Mouse (Mus musculus): ENCODE measurements around the gene Bbox1. TPM values are rescaled to one million over a fixed set of nuclear protein-coding genes. Genes with fewer than 3 reads are reported as not detected.
A peak's percentile ranks its signal among the peaks of the same experiment; 100 is the strongest.

Bbox1 gene
- 1.4 TPM in 1 of 2 replicates, not detected in the other for total RNA-seq (2021)
- long read RNA-seq, full-length matches to known transcripts = 47 of 65 reads
- long read RNA-seq, partial matches to known transcripts = 2 of 65 reads
- long read RNA-seq, other reads (novel, unspliced or antisense) = 16 of 65 reads

DNA sequence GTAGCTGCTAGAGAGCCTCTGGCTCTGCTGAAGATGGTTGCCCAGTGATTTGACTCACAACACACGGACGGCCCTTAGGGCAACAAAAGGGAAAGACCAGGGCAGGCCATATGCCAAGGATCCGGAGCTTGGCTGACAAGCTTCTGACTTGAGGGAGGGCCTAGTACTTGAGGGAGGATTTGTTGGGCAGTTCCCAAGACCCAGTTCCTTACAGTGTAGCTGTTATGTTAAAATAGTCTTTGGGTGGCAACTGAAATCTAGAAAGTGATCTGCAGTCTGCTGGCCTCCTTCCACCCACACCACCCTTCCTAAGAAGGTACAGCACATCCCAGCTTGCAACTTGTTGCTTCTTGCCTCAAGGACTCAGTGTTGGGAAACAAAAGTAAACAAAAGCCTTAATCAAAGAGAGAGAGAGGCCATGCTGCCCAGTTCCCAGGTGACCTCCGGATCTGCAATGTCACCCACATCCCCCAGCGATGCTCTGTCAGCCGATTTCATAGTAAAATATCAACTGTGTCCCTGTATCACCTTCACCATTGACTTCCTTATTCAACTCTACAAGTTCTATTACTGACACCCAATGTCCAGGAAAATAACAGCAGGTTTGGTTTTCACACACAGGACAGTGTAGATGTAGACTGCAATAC lies at the start of gene Bbox1:
Gene Bbox1 (minus strand): TSS at position 52 of the 647 bp plus-strand sequence.
- DNase-seq = peak; percentile 8

DNA sequence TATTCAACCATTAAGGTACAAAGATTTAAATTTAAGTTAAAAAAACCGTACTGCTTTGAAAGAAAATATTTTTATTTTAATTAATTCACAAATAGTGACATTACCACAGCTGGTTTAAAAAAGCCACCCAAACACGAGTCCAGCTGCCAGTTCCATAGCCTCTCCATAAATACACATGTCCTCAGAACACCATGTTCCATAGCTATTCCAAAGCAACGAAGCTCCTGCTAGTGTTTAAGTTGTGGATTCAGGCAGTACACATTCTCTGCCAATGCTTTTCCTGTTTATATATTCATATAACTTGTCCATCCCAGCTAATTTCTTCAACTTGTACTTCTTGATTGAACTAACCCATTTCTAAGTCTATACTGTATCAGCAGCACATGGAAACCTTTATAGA lies 49.5 kb upstream of the Bbox1 start:
- DNase-seq = no peak

DNA sequence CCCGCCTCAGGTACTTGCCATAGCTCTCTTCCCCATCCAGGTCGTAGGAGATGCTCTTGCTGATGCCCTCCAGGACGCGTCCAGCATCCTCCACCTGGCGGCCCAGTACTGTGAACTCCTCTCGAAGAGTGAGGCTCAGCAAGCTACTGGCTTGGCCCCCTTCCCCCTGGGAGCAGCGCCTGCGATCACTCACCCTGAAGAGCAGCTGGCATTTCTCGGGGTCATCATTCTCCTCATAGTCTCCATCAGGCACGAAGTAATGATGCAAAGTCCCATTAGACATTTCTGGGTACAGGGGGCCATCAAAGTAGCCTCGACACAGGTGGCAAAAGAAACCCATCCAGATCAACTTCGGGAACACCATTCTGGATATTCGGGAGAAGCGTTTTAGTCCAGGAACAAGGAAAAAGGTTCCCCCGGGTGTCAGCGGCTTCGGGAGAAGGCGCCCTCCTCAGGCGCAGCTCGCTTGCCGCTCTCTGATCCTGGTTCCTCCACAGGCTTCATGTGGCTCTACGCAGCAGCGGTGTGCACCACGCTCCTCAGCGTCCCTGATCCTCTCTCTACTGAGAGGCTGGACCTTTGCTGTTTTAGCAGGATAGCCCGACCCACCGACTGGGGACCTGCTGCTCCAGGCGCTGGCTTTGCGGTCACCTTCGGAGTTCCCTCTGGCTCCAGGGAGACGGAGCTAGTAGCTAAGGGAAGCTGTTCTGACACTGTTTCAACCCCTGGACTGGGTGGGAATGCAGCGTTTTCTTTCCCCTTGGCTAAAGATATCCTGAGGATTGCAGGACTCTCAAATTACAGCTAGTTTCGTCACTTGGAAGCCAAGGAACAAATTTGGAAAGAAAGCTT lies 48.3 kb upstream of the Bbox1 start, which contains the start of gene Fibin:
Gene Fibin (minus strand): TSS at position 752 of the 852 bp plus-strand sequence.
- peak; percentile 18 for DNase-seq

DNA sequence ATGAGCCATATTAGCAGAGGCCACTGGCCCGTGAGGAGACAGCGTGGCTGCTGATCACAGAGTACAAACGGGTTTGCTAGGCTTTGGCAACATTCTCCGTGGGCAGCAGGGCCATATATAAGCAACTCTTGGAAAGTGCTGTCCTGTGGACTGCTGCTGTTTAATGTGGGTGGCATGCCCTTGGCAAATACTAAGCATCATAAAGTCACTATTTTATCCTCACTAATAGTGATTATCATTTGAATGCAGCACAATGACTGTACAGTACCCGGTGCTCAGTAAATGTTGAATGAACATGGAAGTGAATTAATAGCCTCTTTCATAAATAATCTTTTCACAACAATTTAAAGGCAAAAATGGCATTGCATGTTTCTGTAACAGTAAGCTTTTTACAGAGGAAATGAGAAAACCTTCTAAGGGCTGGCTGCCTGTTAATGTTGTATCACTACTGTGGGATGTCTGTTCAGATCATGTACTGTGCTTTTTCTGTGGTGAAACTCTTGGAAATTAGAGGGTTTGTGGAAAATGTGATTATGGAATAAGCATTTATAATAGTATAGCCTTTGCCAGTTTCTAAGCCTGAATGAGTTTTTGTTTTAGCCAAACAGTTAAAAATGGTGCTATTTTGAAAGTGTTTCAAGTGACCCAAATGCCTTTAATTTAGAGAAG lies 39.1 kb upstream of the Bbox1 start:
- no peak for DNase-seq

DNA sequence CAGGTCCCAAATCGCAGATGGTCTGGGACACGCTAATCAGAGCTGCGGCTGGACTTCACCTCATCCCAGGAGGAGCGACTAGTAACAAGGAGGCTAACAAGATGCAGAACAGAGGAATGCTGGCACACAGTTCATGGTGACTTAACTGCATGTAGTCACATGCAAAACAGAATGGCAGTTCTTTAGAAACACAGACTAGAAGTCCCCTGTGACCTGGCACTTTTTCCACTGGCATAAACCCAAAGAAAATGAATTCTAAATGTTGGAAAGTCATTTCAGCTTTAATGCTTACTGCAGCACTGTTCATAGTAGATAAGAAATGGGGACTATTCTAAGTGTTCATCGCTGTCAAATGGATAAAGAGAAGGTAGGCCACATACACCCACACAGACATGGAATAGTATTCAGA lies 37.5 kb upstream of the Bbox1 start:
- DNase-seq = no peak

DNA sequence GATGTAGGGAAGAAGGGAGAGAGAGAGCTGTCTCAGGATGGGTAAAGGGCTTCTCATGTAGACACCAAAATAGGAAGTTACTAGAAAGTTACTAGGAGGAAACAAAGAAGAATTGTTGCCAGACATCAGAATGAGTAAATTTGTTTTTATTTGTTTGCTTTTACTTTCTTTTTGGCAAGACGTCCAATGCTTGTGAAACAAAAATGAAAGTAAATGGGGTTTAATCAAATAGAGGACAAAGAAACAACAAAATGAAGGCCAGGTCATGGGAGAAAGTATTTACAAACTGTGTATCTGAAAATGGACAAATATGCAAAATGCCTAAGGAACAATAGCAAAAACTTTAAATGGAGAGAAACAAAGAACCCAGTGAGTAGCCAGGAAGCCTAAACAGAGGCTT lies 37.0 kb upstream of the Bbox1 start:
- DNase-seq = no peak

DNA sequence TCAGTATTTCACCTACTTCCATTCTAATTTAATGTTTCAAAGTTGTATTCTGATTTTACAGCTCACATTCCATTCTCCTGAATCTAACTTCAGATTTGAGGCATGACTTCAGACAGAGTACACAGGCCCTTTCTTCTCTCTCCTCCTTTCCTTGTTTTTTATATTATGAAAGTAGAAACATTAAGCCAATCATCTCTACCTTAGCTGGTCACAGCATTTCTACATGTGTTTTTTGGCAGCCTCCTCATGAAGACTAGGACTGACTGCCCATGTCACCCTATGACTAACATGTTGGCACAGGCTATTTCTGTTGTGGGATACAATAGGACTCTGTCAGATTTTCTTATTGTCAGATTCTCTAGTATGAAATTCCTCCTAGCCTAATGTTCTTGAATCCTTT lies 14.6 kb upstream of the Bbox1 start:
- DNase-seq = no peak

DNA sequence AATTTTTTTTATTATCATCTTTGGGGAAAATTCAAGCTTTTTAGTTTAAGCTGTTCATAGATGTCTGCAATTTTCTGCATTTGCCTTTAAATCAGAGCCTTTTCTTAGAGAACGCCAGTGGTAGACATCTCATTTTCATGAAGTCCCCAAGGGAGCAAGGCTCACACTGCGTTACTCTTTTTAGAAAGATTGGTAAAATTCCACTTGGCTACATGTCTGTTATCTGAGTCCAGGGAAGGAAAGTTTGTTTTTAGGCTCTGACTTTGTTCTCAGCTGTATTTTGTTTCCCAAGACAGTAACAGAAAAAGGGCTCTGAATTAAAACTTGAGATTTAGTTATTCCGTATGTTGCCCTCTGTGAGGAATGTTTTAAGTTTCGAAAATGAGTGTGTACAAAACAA lies 5.6 kb upstream of the Bbox1 start:
- no peak for DNase-seq

DNA sequence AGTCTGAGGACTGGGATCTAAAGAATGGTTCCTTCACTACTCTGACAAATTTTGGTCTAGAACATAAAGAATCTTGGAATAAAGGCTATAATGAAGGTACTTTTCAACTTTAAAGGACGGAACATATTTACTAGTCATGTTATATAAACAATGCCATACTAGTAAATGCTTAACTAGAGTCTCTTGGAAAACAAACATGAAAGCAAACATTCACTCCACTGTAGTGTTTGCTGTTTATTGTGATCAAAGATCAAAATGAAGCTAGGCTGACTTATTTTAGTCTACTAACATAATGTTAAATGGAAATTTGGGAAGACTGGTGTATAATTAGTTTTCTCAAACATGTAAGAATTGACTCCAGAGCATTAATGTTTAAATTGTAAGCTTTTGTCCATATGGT lies 4.9 kb upstream of the Bbox1 start:
- no peak for DNase-seq

DNA sequence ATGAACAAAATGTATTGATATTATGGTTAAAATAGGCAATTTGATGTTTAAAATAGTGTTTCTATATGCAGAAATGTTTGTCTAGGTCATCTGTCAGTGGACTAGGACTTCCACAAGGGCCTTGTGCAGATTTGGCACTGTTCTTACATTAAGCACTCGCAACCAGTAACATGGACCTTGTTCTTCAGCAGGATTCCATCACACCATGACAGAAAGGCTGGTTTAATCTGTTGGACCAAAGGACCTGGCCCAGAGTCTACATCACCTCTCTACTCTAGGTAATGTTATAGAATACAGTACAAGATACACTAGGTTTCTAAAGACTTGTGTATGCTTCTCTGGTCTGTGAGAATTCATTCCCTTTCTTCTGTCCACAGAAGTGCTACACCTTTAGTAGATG lies 4.4 kb upstream of the Bbox1 start:
- no peak for DNase-seq

DNA sequence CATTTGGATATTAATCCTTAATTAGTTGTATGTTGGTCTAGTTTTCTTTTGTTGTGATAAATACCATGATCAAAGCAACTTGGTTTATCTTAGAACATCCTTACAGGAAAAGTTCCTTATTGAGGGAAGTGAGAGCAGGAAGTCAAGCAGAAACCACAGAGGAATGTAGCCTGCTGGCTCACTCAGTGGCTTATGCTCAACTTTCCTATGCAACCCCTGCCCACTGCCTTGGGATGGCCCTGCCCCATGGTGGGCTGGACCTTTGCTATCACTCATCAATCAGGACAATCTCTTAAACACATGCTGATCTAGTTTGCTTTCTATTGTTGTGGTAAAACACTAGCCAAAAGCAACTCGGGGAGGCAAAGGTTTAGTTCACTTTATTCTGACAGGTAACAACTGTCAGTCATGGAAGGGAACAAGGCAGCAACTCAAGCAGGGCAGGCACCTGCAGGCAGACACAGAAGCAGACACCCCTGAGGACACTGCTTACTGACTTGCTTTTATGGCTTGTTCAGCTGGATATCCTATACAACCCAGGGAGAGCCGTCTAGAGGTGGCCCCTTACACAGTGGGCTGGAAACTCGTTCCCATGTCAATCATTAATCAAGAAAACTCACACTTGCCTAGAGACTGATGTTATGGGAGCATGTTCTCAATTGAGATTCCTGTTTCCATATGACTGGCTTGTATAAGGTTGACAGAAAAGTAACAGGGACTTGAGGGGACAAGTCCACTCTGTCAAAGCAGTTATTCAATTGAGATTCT lies 1.9 kb upstream of the Bbox1 start:
- DNase-seq = no peak

DNA sequence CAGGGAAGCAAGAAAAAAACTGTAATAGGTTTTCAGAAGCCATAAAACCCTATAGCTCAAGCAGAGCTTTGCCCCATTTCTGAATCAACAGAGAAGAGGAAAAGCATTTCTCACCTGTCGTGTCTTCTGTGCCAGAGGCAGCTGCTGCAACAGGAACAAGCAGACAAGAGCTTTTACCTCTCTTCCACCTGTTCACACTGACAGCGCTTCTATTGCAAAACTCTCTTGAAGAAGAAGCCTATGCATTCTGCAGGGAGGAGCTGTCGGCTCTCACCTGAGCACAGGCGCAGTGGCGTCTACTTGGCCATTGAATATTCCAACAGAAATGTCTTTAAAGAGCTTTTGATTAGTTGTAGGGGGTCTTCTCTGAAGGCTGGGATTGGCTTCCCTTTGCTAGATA lies 286 bp downstream of the Bbox1 start:
- DNase-seq = no peak

DNA sequence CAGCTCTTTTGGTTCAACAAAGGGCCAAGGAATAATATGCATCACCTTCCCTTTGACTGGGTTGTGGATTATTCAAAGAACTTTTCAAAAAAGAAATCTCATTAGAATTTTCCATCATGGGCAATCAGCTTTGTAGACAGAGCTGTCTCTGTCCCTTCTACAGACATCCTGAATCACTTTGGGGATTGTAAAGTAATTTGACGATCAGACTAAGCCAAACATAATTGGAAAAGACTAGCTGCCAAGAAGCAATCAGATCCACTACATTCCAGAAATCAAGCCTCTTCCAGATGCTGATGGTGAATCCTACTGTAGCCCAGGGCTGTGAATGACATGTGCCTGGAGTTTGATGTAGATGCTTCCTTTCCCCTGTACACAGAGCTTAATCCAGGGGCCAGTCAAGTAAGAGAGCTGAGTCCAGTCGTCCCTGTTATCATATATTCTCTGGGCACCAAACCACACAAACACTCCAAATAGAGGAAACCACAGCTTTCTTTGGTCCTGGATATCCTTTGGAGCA lies 995 bp downstream of the Bbox1 start:
- no peak for DNase-seq

DNA sequence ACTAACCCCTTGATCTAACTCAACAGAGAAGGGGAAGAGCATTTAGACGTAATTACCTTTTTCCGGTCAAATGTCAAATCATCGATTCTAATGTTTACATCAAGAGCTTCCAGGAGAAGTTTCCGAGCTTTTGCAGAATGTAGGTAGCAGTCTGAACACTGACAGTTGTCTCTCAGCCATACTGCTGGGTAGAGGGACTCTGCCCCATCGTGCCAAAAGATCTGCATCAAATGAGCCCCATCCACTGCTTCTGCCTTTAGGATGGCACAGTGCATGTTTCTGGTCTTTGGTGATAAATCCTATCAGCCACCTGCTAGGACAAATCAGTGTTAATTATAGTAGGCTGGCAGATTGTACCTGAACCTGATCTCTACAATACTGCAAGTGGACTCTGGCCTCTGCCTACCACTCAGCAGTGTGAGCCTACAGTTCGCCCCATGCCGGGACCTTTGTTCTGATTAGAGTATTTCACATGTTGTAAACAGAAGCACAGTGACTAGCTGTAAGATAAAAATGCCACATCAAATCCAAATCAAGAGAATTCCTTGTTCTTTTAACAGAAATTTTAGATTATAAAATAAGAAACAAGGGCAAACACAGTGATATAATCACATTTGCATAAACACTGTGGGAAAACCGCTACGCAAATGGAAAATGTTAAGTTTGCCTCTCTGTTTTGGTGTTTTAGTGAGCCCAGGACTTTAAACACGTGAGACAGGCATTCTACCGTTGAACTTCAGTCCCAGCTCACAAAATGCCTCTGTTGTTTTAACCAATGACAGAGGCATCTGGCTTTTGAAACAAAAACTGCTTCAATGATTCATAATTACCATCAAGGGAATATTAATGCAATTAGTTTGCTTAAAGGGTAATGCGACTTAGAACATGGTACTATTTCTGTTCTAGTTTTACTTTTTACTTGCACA lies 8.7 kb downstream of the Bbox1 start:
- DNase-seq = no peak

DNA sequence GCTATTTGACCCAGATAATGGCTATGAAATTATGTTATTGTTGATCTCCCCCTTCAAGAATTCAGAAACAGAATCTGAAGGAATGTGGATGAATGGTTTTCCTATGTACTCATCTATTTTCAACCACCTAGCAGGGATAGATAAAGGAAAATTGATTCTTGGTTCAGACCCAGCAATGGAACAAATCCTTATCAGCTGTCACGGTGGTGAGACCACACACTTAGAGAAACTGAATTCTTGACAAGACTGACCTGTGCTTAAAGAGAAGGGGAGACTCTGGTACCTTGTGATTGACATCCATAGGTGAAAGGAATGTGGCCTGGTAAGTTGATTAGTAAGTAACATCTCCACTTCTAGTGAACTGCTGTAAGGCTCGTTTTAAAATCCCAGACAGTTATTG lies 12.1 kb downstream of the Bbox1 start:
- no peak for DNase-seq

DNA sequence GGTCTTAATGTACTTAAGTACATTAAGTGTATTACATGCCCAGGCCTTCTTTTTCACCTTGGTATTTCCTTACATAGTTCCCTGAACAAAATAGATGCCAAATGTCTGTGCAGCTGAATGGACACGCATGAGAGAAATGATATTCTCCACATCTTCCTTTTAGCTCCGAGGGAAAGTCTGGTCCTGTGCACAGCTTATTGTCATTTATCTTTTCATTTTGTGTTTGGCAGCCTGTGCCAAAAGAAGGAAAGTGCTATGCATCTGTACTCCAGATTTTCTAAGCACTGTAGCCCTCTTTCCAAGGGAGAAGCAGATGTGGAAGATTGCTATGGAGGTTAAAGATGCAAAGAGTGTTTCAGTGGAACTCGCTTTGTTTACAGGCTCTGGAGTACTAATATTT lies 13.0 kb downstream of the Bbox1 start:
- DNase-seq = no peak

DNA sequence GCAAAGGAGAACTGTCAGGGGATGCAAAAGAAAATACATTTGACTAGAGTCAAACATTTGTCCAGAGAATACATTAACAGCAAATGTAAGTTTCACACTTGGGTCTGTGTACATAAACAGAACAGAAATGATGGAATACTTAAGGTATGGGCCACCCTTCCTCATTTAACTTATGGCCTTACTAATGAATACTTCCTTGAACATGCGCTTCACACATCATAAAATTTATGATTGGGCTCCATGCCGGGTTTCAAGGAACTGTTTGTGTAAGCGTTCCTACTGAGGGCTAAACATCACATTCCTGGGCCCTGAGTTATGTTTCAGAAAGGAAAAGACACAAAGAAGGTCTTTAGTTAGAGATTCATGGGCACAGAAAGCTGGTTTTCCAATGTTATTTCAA lies 19.4 kb downstream of the Bbox1 start:
- DNase-seq = no peak

DNA sequence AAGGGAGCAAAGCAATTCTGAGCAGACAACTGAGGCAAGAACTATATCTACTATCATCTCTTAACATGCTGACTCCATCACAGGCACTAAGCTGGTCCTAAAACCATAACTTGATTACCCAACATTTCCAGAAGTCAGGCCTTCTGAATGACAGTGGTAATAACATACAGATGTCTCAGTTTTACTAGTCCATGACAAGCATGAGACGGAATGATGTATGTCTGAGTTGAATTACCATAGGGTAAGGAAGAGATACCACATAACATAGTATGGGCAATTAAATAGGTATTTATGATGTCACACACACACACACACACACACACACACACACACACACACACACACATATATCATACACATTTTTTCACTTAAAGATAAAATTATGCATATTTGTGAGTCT lies 26.4 kb downstream of the Bbox1 start:
- no peak for DNase-seq

DNA sequence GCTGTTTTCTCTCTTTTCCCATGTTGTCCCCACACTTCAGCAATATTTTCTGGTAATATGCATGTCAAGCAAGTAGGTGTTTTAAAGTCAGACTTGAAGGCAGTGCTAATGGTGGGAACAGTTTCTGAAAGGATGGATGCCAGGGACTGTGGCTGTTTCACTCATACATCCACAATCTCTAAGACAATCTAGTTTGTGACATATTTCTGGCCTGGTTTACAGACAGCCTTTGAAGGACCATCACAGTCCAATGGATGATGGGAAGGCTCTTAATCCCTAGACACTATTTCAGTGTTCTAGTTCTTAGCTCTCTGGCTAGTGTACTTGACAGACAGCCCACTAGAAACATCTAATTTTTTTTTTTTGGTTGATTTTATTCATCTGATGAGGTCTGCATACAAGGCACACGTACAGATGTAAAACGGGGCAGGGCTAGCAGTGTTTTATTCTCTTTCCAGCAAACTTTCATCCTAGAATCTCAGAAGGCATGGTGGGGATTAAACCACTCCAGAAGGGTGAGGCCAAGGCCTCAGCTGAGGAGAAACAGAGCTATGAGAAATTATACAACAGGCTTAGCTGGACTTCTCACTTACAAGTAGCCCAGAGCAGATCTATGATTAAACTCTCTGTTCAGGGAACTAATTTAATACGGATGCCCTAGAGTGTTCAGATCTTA lies 28.4 kb downstream of the Bbox1 start:
- DNase-seq = no peak

DNA sequence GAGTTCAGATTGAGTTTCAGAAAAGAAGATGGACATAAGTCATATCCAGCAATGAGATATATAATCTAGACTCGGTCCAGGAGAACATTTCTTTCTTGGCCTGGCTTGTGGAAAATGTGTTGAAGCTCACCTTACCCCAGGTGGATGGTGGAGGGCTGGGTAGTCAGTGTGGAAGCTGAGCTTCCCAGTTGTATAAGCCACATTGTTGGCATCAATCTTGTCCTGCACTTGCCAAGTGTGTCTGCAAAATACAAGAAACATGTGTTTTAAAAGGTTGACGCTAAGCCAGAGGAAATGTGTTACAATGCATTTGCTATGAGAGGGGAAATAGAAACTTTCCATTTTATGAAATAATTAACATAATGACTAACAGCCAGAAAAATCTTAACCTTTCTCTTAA lies 38.9 kb downstream of the Bbox1 start:
- no peak for DNase-seq
